Mouse (Mus musculus) brain, embryonic 14.5 days (tissue): ENCODE measurements at regions not wholly inside any gene's neighbourhood (a gene's known extent, or its start where the extent isn't known, plus 50 kb on each side); places are given as distances from the start of the nearest gene placed in this dataset.

Source experiments
- CTCF ChIP-seq: fragments of 200-500 bp; IDR thresholded peaks from 2 replicates; pipeline ENCODE4 v1.5.1; 2012; ENCODE audit warnings: inconsistent platforms, mild to moderate bottlenecking, moderate library complexity, borderline replicate concordance; ENCODE audit not compliant: insufficient read depth, insufficient read length; ENCODE audit errors: extremely low read depth
- POLR2A ChIP-seq: fragments of 200-500 bp; IDR thresholded peaks from 2 replicates; pipeline ENCODE4 v1.6.1; 2012; ENCODE audit warnings: mild to moderate bottlenecking, inconsistent platforms, borderline replicate concordance; ENCODE audit not compliant: poor library complexity, insufficient read depth, insufficient read length, severe bottlenecking; ENCODE audit errors: extremely low read depth

- TF ChIP-seq CTCF (no peak), POLR2A (no peak)
These were observed 1093.8 kb downstream of the Fscb start for GRCm38 (mm10) chr12:63380681-63381080.
